Mouse (Mus musculus) small intestine, adult 2 months (tissue): ENCODE results near the gene Luc7l3. TPM values are rescaled to one million over a fixed set of nuclear protein-coding genes. Genes with fewer than 3 reads are reported as not detected.
A peak's percentile ranks its signal among the peaks of the same experiment; 100 is the strongest.

Source experiments
- H3K27ac ChIP-seq: fragments of 200-500 bp; 2 replicates; pipeline ENCODE4 v1.5.1; 2012; ENCODE audit warnings: low read depth, low read length, control low read depth, inconsistent platforms; ENCODE audit not compliant: insufficient read depth
- H3K27me3 ChIP-seq: fragments of 200-500 bp; 2 replicates; pipeline ENCODE4 v1.6.1; 2012; ENCODE audit warnings: mild to moderate bottlenecking, moderate library complexity, low read length, inconsistent platforms; ENCODE audit not compliant: control insufficient read depth, insufficient read depth
- H3K36me3 ChIP-seq: fragments of 200-500 bp; 2 replicates; pipeline ENCODE4 v1.6.1; 2012; ENCODE audit warnings: mild to moderate bottlenecking, low read length, control low read depth, inconsistent platforms; ENCODE audit not compliant: control insufficient read depth, insufficient read depth
- H3K4me1 ChIP-seq: fragments of 200-500 bp; 2 replicates; pipeline ENCODE4 v1.6.1; 2012; ENCODE audit warnings: low read length, inconsistent platforms, mixed read lengths; ENCODE audit not compliant: control insufficient read depth, insufficient read depth, insufficient read length
- H3K4me3 ChIP-seq: fragments of 200-500 bp; 2 replicates; pipeline ENCODE4 v1.5.1; 2012; ENCODE audit warnings: low read depth, mild to moderate bottlenecking, control low read depth, inconsistent platforms, low read length, moderate library complexity
- CTCF ChIP-seq: fragments of 200-500 bp; IDR thresholded peaks from 2 replicates; pipeline ENCODE4 v1.5.1; 2012; ENCODE audit warnings: low read depth, mild to moderate bottlenecking, control low read depth, inconsistent platforms, low read length, moderate library complexity, mixed read lengths; ENCODE audit not compliant: insufficient replicate concordance, insufficient read length; ENCODE audit errors: extremely low read depth
- POLR2A ChIP-seq: fragments of 200-500 bp; IDR thresholded peaks from 2 replicates; pipeline ENCODE4 v1.6.1; 2012; ENCODE audit warnings: low read depth, mild to moderate bottlenecking, control low read depth, inconsistent platforms, low read length, moderate library complexity
- WGBS: fragments of 180-500 bp; shearing (Covaris S2); methylation state at CpG from one replicate; pipeline ENCODE4 v1.1.7; 2018; 5-methylcytosine and 5-hydroxymethylcytosine counted together
- polyA plus RNA-seq: library from polyadenylated mRNA; depleted of rRNA; stranded (reverse); fragments of >200 nt; gene quantifications from 2 replicates; pipeline ENCODE4 v1.2.3, GENCODE M21; 2012

The Luc7l3 gene
- polyA plus RNA-seq, 1 experiment: 1.4 TPM

GRCm38 (mm10) chr11:94294996-94295845 is 26.6 kb downstream of the Luc7l3 start:
- WGBS: 85% methylated on average over 9 of the region's 9 CpGs
- no peaks in the 10 kb centered on the region for H3K4me1 ChIP-seq
- no peak for TF ChIP-seq CTCF

GRCm38 (mm10) chr11:94290062-94290740 is 31.6 kb downstream of the Luc7l3 start:
- TF ChIP-seq CTCF (no peak), POLR2A (no peak)
- Histone ChIP-seq H3K36me3 (peaks cover 71% of the 10 kb centered on the region), H3K27ac (no peak overlapping the region), H3K4me1 (no peaks in the 10 kb centered on the region), H3K4me3 (no peak overlapping the region), H3K27me3 (no peaks in the 10 kb centered on the region)
- 85% methylated on average over 10 of the region's 10 CpGs for whole genome bisulfite sequencing

More at GRCm38 (mm10) chr11:94294996-94295845, 26.6 kb downstream of the Luc7l3 start:
- H3K4me3 ChIP-seq: no peak overlapping the region
- H3K27me3 ChIP-seq: no peaks in the 10 kb centered on the region
- H3K36me3 ChIP-seq: peaks cover 68% of the 10 kb centered on the region
- no peak overlapping the region for H3K27ac ChIP-seq

DNA sequence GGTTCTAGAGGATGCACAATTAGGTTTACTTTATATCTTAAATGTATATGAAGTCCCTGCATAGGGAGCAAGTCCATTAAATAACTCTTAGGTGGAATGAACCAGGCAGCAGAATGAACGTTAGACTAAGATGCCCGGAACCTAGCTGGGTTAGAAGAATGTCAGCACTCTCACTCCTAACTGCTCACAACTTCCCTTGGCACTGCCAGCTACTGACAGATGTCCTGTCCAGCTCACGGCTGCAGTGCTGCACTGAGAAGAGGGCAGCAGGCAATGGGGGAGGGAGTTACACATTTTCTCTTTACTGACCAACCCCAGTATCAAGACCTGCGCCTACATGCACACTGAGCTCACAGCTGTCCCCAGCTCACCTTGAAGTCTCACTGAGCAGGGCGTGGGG is 34.7 kb downstream of the Luc7l3 start:
- 91% methylated on average over 5 of the region's 5 CpGs for WGBS
- TF ChIP-seq POLR2A (no peak), CTCF (no peak)
- H3K36me3 ChIP-seq: peaks cover 60% of the 10 kb centered on the region

GRCm38 (mm10) chr11:94285886-94286574 is 35.8 kb downstream of the Luc7l3 start:
- no peak for TF ChIP-seq POLR2A
- no peak for TF ChIP-seq CTCF
- 88% methylated on average over 11 of the region's 11 CpGs for WGBS

More for the DNA sequence above, 34.7 kb downstream of the Luc7l3 start:
- Histone ChIP-seq H3K27ac (no peak overlapping the region), H3K4me3 (no peak overlapping the region), H3K4me1 (peaks cover 4% of the 10 kb centered on the region; the same call in 1 of the 2 replicates), H3K27me3 (no peaks in the 10 kb centered on the region)

DNA sequence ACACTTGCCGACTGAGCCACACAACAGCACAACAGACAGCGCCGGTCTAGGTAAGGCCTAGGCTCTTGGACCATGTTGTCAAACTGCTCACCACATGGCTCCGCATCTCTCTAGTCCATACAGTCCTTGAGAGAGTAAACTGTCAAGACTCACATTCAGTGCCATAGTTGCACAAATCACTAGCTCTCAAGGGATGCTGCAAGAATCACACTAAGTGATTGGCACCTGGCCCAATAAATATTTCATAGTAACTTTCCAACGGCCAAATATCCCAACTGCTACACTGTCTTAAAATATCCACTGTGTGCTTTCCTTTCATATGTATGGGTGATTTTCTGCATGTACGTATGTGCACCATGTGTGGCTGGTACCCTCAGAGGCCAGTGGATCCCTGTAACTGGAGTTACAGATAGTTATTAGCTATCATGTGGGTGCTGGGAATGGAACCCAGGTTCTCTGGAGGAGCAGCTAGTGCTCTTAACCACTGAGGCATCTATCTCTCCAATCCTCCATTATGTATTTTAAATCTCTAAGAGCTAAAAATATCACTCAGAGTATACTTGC is 38.2 kb downstream of the Luc7l3 start:
- H3K27ac ChIP-seq: peak overlapping the region; percentile 72
- H3K4me3 ChIP-seq: peak overlapping the region; percentile 22

More at GRCm38 (mm10) chr11:94285886-94286574, 35.8 kb downstream of the Luc7l3 start:
- Histone ChIP-seq H3K4me3 (no peak overlapping the region), H3K36me3 (peaks cover 55% of the 10 kb centered on the region), H3K4me1 (peaks cover 10% of the 10 kb centered on the region; the same call in 1 of the 2 replicates), H3K27me3 (no peaks in the 10 kb centered on the region), H3K27ac (no peak overlapping the region)

GRCm38 (mm10) chr11:94282291-94282690 is 39.5 kb downstream of the Luc7l3 start:
- H3K4me3 ChIP-seq: peak overlapping the region; percentile 48
- peak overlapping the region; percentile 96 for H3K27ac ChIP-seq
- 26% methylated on average over 5 of the region's 5 CpGs for WGBS

More for the DNA sequence above, 38.2 kb downstream of the Luc7l3 start:
- Histone ChIP-seq H3K27me3 (no peaks in the 10 kb centered on the region), H3K36me3 (peaks cover 38% of the 10 kb centered on the region), H3K4me1 (peaks cover 17% of the 10 kb centered on the region; the same call in 1 of the 2 replicates)
- WGBS: 63% methylated on average over 6 of the region's 6 CpGs
- no peak for TF ChIP-seq POLR2A
- no peak for TF ChIP-seq CTCF

More at GRCm38 (mm10) chr11:94282291-94282690, 39.5 kb downstream of the Luc7l3 start:
- peaks cover 17% of the 10 kb centered on the region; the same call in 1 of the 2 replicates for H3K4me1 ChIP-seq
- no peak for TF ChIP-seq POLR2A
- no peak for TF ChIP-seq CTCF
- peaks cover 28% of the 10 kb centered on the region for H3K36me3 ChIP-seq
- H3K27me3 ChIP-seq: no peaks in the 10 kb centered on the region
